Mouse (Mus musculus) c-Kit-negative CD71-positive TER-119-positive erythroid progenitor cells, embryonic 14.5 days (primary cell): ENCODE measurements at regions not wholly inside any gene's neighbourhood (a gene's known extent, or its start where the extent isn't known, plus 50 kb on each side); places are given as distances from the start of the nearest gene placed in this dataset.

Experiments
- DNase-seq: peaks from one replicate; pipeline ENCODE4 v3.0.0-alpha.2; 2013; ENCODE audit warnings: low read depth, low spot score

- no peak for DNase-seq
Observed at GRCm38 (mm10) chr8:93689832-93690471, 119.8 kb upstream of the Gnao1 start.

GRCm38 (mm10) chr8:93691375-93691774, 118.4 kb upstream of the Gnao1 start:
- no peak for DNase-seq

- no peak for DNase-seq
Observed at GRCm38 (mm10) chr8:93691826-93692225, 117.9 kb upstream of the Gnao1 start.

GRCm38 (mm10) chr8:93697206-93697605, 112.6 kb upstream of the Gnao1 start:
- no peak for DNase-seq

GRCm38 (mm10) chr8:93698508-93698907, 111.3 kb upstream of the Gnao1 start:
- no peak for DNase-seq

- DNase-seq, result no peak
Observed at GRCm38 (mm10) chr8:93701391-93701790, 108.4 kb upstream of the Gnao1 start.

- DNase-seq, result no peak
Observed at GRCm38 (mm10) chr8:93712066-93712706, 97.6 kb upstream of the Gnao1 start.

- no peak for DNase-seq
Observed at GRCm38 (mm10) chr8:93713221-93713620, 96.5 kb upstream of the Gnao1 start.

- DNase-seq, result no peak
Observed at GRCm38 (mm10) chr8:93724896-93725489, 84.8 kb upstream of the Gnao1 start.

GRCm38 (mm10) chr8:93729124-93729930, 80.4 kb upstream of the Gnao1 start:
- no peak for DNase-seq

- no peak for DNase-seq
Observed at GRCm38 (mm10) chr8:93730738-93731700, 78.7 kb upstream of the Gnao1 start.

GRCm38 (mm10) chr8:93734818-93735217, 74.9 kb upstream of the Gnao1 start:
- DNase-seq, result no peak

GRCm38 (mm10) chr8:93740281-93740680, 69.5 kb upstream of the Gnao1 start:
- DNase-seq, result no peak

GRCm38 (mm10) chr8:93748720-93749119, 61.0 kb upstream of the Gnao1 start:
- DNase-seq, result no peak

GRCm38 (mm10) chr8:93750921-93751320, 58.8 kb upstream of the Gnao1 start:
- DNase-seq, result no peak

GRCm38 (mm10) chr8:93755981-93756380, 53.8 kb upstream of the Gnao1 start:
- DNase-seq, result no peak
